Mouse (Mus musculus) olfactory bulb, adult 2 months (tissue): ENCODE data around the gene Ppp1r32. TPM values are rescaled to one million over a fixed set of nuclear protein-coding genes. Genes with fewer than 3 reads are reported as not detected.

ENCODE experiments used
- H3K27ac ChIP-seq: fragments of 200-500 bp; 2 replicates; pipeline ENCODE4 v1.5.1; 2012; ENCODE audit warnings: low read depth, low read length; ENCODE audit not compliant: insufficient read depth
- H3K4me1 ChIP-seq: fragments of 200-500 bp; 2 replicates; pipeline ENCODE4 v1.6.1; 2012; ENCODE audit warnings: low read length; ENCODE audit not compliant: control insufficient read depth, insufficient read depth
- H3K4me3 ChIP-seq: fragments of 200-500 bp; 2 replicates; pipeline ENCODE4 v1.5.1; 2012; ENCODE audit warnings: mild to moderate bottlenecking, low read depth, low read length, moderate library complexity; ENCODE audit not compliant: insufficient read depth
- CTCF ChIP-seq: fragments of 200-500 bp; IDR thresholded peaks from 2 replicates; pipeline ENCODE4 v1.5.1; 2012; ENCODE audit warnings: low read depth, mild to moderate bottlenecking, low read length, moderate library complexity; ENCODE audit not compliant: insufficient read depth
- POLR2A ChIP-seq: fragments of 200-500 bp; IDR thresholded peaks from 2 replicates; pipeline ENCODE4 v1.6.1; 2012; ENCODE audit warnings: mild to moderate bottlenecking, low read depth, low read length, moderate library complexity; ENCODE audit not compliant: insufficient read depth
- WGBS: fragments of 180-500 bp; shearing (Covaris S2); methylation state at CpG from one replicate; pipeline ENCODE4 v1.1.7; 2018; 5-methylcytosine and 5-hydroxymethylcytosine counted together
- polyA plus RNA-seq: library from polyadenylated mRNA; stranded (reverse); fragments of >200 nt; gene quantifications from 2 replicates; pipeline ENCODE4 v1.2.4, GENCODE M21; 2012; ENCODE audit warnings: low replicate concordance; ENCODE audit not compliant: missing spikeins, insufficient read depth, insufficient read length

The Ppp1r32 gene
- polyA plus RNA-seq, 1 experiment: not detected

DNA sequence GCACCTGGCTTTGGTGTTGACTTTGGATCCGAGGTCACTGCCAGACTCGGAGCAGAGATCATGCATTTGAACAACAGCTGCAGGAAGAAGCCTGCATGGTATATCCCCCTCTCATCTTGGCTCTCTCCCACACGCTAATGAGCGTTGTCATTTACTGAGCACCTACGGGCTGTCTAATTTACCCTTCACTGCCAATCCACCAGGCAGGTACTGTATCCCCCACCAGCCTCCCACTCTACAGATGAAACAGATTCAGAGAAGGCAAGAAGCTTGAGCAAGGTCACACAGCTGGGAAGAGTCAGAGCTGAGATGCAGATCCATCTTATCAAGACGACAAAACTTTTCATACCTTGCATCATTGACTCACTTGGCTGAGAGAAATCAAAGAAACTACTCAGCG lies 21.1 kb downstream of the Ppp1r32 start:
- Histone ChIP-seq H3K4me1 (peaks cover 14% of the 10 kb centered on the region), H3K27ac (no peak overlapping the region), H3K4me3 (no peak overlapping the region)
- no peak for TF ChIP-seq CTCF
- no peak for TF ChIP-seq POLR2A
- 47% methylated on average over 7 of the region's 7 CpGs for WGBS

DNA sequence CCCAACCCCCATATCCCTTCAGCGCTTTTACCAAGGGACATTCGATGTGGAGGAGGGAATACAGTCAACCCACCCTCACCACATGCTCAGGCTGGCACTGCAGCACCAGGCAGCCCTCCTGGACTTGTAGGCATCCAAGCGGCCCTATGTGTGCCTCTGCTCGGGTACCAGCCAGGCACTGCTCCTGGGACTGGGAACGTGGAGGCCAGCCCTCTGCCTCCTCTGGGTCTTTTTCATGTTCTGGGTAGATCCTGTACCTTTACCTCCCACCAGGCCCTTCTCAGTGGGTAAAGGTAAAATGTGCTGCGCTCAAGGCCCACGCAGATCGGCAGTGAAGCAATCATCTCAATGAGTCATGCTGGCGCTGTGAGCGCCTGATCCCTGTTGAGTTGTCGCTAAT lies 22.8 kb downstream of the Ppp1r32 start:
- WGBS: 59% methylated on average over 11 of the region's 11 CpGs
- TF ChIP-seq POLR2A (no peak), CTCF (no peak)
- H3K4me1 ChIP-seq: peaks cover 24% of the 10 kb centered on the region

DNA sequence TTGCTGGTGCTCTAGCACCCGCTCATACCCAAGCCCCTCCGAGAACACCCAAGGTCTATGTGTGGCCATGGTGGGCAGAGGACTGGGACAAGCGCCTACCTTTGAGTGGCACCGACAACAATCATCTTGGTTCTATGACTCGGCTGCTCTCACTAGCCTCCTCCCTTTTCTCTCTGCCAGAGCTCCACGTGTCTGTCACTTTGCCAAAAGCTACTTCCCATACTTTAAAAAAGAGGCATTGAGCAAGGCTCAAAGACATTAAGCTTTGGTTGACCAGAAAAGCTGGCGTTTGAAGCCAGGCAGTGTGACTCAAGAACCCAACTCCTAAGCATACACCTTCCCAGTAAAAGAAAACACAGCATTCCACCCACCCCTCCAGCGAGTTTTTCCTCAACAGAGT lies 24.6 kb downstream of the Ppp1r32 start:
- 11% methylated on average over 8 of the region's 8 CpGs for WGBS
- TF ChIP-seq CTCF: no peak
- H3K4me1 ChIP-seq: peaks cover 26% of the 10 kb centered on the region
- no peak overlapping the region for H3K27ac ChIP-seq
- no peak overlapping the region for H3K4me3 ChIP-seq

More for the DNA sequence above, 22.8 kb downstream of the Ppp1r32 start:
- no peak overlapping the region for H3K27ac ChIP-seq
- H3K4me3 ChIP-seq: no peak overlapping the region

DNA sequence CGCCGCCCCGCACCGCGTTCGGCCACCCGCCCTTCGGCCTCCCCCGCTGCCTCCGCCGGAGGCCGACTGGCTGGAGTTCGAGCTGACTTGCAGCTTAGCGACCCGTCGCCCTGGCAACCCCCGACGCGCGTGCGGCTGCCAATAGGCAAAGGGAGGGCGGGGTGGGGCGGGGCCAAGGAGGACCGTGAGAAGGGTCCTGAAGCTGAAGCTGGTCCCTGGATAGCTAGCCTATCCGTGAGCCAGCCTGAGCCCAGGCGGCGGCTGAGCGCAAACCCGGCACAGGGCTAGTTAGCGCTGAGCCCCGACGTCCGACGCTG lies 25.3 kb downstream of the Ppp1r32 start:
- Histone ChIP-seq H3K4me1 (peaks cover 26% of the 10 kb centered on the region), H3K4me3 (peak overlapping the region; percentile 43), H3K27ac (no peak overlapping the region)
- TF ChIP-seq POLR2A (no peak), CTCF (no peak)
- 1% methylated on average over 34 of the region's 34 CpGs for WGBS

DNA sequence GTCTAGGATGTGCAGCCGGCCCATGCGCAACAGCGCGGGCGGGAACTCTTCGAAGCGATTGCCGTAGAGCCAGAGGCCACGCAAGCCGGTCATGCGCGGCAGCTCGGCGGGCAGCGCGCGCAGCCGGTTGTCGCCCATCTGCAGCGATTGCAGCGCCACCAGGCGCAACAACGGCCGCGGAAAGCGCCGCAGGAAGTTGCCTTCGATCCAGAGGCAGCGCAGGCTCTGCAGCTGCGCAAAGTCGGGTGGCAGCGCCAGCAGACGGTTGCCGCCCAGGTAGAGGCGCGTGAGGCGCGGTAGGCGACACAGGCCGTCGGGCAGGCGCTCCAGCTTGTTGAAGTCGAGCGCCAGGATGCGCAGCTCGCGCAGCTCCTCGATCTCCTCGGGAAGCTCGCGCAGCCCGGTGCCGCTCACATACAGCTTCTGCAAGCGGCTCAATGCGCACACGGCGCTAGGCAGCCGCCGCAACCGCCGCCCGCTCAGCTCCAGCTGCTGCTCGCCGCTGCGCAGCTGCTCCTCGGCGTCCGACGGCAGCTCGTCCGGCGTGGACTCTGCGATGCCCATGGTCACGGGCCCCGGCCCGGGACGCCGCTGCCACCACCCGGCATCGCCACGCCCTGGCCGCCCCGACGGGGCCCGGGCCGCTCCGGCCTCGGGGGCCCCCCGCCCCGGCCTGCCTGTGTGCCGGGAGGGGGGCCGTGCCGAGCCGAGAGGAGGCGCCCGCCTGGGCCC lies 25.8 kb downstream of the Ppp1r32 start, which contains the start of gene Lrrc10b:
TSS of gene Lrrc10b (minus strand) at position 722 of the 732 bp plus-strand sequence.
- WGBS: under 1% methylated on average over 96 of the region's 96 CpGs
- H3K4me1 ChIP-seq: peaks cover 26% of the 10 kb centered on the region
- peak within 1 kb of the TSS; percentile 43 for H3K4me3 ChIP-seq
- no peak for TF ChIP-seq CTCF
- TF ChIP-seq POLR2A: 0 out of 2 replicates have a peak, but pooled peaks have one; percentile 2
- H3K27ac ChIP-seq: no peak within 1 kb of the TSS

DNA sequence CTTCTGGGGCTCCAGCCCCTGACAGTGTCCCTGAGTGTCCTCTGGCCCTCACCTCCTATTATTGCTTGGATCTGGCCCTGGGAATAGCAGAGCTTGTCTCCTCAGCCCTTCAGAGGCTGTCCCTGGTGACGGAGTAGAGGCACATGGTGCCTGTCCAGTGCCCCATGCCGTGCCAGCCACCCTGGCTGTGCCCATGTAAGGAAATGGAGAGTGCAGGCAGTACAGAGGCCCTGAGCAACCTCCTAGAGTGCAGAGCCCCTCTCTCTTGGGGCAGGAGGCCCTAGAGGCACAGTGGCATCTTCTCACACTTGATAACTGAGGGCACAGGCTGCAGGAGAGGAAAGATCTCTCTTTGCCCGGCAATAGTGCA lies 27.3 kb downstream of the Ppp1r32 start:
- WGBS: 85% methylated on average over 3 of the region's 3 CpGs
- TF ChIP-seq POLR2A (no peak), CTCF (no peak)
- H3K4me1 ChIP-seq: peaks cover 26% of the 10 kb centered on the region
- H3K4me3 ChIP-seq: no peak overlapping the region
- H3K27ac ChIP-seq: no peak overlapping the region

DNA sequence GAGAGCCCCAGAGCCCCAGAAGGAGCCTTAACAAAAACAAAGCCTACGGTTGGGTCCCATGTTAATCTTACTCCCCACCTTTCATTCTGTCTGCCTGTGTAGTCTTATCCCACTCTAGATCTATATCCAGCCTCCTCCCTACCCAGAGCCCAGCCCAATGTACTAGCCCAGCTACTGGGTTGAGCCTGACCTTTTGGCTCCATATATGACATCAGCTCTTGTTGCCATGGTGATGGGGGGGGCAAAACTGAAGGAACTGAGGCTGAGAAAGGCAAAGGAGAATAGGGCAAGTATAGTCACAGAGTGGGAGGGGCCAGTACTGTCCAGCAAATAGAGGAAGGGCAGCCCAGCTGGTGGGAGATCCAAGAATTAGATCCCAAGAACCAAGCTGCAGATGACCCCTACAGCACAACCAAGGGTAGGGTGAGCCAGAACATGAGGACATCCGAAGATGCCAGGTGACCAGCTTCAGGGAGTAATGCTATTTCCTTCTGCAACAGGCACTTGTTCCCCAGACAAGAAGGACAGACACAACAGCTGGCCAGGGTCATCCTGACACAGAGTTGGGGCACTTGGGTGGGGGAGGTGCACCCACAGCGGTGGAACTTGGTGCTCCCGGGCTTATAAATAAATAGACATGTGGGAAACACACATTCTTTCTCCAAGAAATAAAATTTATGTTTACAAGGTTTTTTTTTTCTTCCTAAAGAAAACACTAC lies 27.9 kb downstream of the Ppp1r32 start:
- H3K27ac ChIP-seq: no peak overlapping the region
- WGBS: 74% methylated on average over 4 of the region's 4 CpGs
- peaks cover 22% of the 10 kb centered on the region for H3K4me1 ChIP-seq
- TF ChIP-seq CTCF (no peak), POLR2A (no peak)
- no peak overlapping the region for H3K4me3 ChIP-seq

DNA sequence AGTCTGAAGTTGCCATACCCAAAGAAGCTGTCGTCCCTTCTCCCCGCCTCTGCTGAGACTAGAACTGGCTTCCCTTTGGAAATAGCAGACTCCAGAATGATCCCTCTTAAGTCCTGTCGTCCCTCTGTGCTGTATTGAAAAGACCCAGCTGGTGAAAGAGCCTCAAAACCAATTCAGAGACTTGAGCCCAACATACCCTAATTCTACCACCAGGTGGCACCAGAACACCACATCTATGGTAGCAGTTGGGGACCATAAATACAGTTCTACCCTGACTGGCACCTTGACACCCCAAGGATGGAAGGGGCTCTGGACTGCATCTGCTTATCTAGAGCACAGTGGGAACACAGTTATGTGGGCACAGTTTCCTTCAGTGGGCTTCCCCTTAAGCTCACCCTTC lies 33.0 kb downstream of the Ppp1r32 start:
- Histone ChIP-seq H3K27ac (no peak overlapping the region), H3K4me1 (no peaks in the 10 kb centered on the region), H3K4me3 (no peak overlapping the region)
- WGBS: 2% methylated on average over 3 of the region's 3 CpGs
- TF ChIP-seq POLR2A (no peak), CTCF (no peak; the same call in 1 of the 2 replicates)

- H3K27ac ChIP-seq: no peak overlapping the region
- TF ChIP-seq CTCF (no peak), POLR2A (no peak)
- 74% methylated on average over 6 of the region's 6 CpGs for WGBS
- no peaks in the 10 kb centered on the region for H3K4me1 ChIP-seq
- no peak overlapping the region for H3K4me3 ChIP-seq
These were observed 33.5 kb downstream of the Ppp1r32 start for GRCm38 (mm10) chr19:10449190-10449589.
